Mouse (Mus musculus) Patski (cell line): ENCODE measurements at regions not wholly inside any gene's neighbourhood (a gene's known extent, or its start where the extent isn't known, plus 50 kb on each side); places are given as distances from the start of the nearest gene placed in this dataset.
"Not testable (repeated sequence)": the region's sequence is repeated elsewhere in the genome, so short reads cannot be mapped to it uniquely, and the experiment has no call there.

Experiments used
- ATAC-seq: fragments of 100-300 bp; one replicate; pipeline ENCODE4 v1.8.0; 2021
- CTCF ChIA-PET: fragments of 350-600 bp; sonication (Branson Sonifier 250); formaldehyde crosslinking; loops from one replicate; lab custom pipeline; 2022; ENCODE audit warnings: inconsistent platforms; lab: Charles Lee
- POLR2A ChIA-PET: fragments of 350-600 bp; sonication (Branson Sonifier 250); formaldehyde crosslinking; loops from one replicate; lab custom pipeline; 2022; ENCODE audit warnings: antibody characterized with exemption, inconsistent platforms; lab: Charles Lee
- DNase-seq: peaks from one replicate; pipeline ENCODE4 v3.0.0-alpha.2; 2011; ENCODE audit warnings: low read depth, low spot score
- H3K27me3 ChIP-seq: fragments of 371-371 bp; one replicate; pipeline ENCODE4 v1.5.1; 2021
- CTCF ChIP-seq: fragments of 100-300 bp; IDR thresholded peaks from one replicate; pipeline ENCODE4 v1.5.1; 2021
- in situ Hi-C: fragments of 300-500 bp; cut with MboI; formaldehyde crosslinking; loops from 3 replicates; pipeline ENCODE4 v1.11.1; 2018; ENCODE audit warnings: low pct_unique_long_range_greater_than_20kb, mixed read lengths

DNA sequence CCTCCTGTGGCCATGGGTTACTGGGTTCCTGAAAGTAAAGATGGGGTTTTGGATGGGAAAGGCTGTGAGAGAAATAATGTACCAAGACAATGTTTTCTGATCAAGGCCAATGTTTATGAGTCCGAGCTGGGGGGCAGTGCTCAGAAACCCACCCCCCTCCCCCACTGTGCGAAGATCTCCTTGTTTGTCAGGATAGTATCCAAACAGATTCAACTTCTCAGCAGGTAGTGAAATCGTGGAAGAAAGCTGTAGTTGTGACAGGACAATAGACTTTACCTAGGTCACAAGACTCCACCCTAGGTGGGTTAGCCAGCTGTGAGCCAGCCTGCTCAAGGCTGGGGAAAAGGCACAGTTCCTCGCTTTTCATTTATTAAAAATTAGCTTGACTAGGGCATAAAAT lies 6688.6 kb upstream of the Gm7489 start:
- DNase-seq (no peak), ATAC-seq (no peak)
- no peak for TF ChIP-seq CTCF
- CTCF ChIA-PET = no interaction called here
- in situ Hi-C loops = no loop called here
- POLR2A ChIA-PET = no interaction called here
- H3K27me3 ChIP-seq = no peaks in the 10 kb centered on the region

DNA sequence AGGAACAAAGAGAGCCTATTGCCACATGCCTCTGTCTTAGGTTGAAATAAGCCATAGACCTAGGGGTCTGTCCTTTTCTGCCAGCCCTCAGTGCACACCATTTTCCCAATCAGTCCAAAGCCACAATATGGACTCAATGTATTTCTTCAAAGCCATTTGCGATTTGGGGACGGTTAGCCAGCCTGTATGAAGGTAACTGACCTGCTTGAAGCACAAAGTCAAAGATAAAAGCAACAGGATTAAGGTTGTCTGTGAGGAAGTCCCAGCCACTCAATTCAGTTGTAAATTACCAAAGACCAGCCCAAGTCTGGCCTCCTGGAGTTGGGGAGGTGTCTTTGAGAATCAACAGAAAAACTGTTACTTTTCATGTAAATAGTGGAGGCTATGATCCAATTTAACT lies 6688.1 kb upstream of the Gm7489 start:
- CTCF ChIA-PET = no interaction called here
- DNase-seq = no peak
- POLR2A ChIA-PET = no interaction called here

DNA sequence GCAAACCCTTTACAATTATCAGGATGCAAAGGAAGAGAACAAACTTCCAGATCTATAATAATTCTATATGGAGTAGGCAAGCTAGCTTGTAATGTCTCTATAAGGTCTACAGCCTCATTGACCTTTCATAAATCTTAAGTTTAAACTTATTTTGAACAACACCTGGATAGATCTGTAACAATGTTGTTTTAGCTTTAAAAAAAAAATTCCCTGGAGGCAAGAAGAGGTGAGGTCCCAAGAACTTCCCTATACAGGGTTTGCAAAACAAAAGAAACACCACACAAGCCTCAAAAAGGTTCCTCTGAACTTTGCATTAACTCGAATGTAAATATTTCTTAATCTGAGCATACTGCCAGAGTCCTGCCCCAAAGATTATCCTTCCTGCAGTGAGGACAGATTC lies 6685.3 kb upstream of the Gm7489 start:
- TF ChIP-seq CTCF = no peak
- ATAC-seq = no peak

More for the DNA sequence above, 6688.1 kb upstream of the Gm7489 start:
- ATAC-seq = no peak
- no peaks in the 10 kb centered on the region for H3K27me3 ChIP-seq
- in situ Hi-C loops = no loop called here
- TF ChIP-seq CTCF = no peak

DNA sequence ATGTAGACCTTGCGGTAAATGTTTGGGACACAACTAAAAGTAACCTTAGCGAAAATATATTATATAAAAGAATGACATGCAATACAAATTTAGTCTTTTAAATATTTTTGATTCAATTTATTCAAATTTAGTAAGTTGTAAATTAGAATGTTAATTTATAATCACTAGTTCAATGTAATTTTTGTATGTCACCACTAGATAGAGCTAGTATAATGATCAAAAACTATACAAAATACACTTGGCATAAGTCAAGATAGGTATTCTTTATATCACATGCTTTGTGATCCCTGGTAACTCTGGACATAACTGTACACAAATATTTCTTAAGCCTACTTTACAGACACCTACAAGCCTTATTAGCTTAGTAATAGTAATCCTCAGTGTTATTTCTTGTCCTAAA lies 6682.6 kb upstream of the Gm7489 start:
- in situ Hi-C loops = no loop called here
- POLR2A ChIA-PET = no interaction called here

More for the DNA sequence above, 6685.3 kb upstream of the Gm7489 start:
- POLR2A ChIA-PET = no interaction called here
- DNase-seq = no peak
- in situ Hi-C loops = no loop called here
- no peaks in the 10 kb centered on the region for H3K27me3 ChIP-seq
- CTCF ChIA-PET = no interaction called here

DNA sequence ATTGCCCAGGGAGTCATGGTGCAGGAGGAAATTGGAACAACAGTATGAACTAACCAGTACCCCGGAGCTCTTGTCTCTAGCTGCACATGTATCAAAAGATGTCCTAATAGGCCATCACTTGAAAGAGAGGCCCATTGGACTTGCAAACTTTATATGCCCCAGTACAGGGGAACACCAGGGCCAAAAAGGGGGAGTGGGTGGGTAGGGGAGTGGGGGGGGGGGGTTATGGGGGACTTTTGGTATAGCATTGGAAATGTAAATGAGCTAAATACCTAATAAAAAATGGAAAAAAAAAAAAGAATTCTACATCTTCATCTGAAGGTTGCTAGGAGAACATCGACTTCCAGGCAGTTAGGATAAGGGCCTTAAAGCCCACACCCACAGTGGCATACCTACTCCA lies 6651.5 kb upstream of the Gm7489 start:
- DNase-seq, ATAC-seq, POLR2A ChIA-PET, CTCF ChIA-PET, H3K27me3 ChIP-seq: not testable (repeated sequence)
- in situ Hi-C loops = loop anchor here (10.0 kb wide), 1 partner anchor 1742 kb away; no protein-coding TSS in a partner anchor

More for the DNA sequence above, 6682.6 kb upstream of the Gm7489 start:
- CTCF ChIA-PET = no interaction called here
- no peak for DNase-seq
- ATAC-seq = no peak
- H3K27me3 ChIP-seq = no peaks in the 10 kb centered on the region
- TF ChIP-seq CTCF = no peak

DNA sequence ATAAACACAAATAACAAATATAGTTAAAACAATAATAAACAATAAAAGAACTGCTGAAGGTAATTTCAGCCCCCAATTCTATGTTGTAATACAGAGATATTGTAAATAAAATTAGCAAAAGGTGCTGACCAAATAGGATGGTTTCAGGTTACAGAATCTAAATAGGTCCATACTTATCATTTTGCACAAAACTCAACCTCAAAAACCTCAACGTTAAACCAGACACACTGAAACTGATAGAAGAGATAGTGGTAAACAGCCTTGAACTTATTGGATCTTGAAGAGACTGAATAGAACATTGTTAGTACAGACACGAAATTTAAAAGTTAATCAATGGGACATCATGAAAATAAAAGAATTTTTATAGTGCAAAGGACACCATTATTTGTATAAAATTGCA lies 6649.1 kb upstream of the Gm7489 start:
- DNase-seq (no peak), ATAC-seq (no peak)
- no peaks in the 10 kb centered on the region for H3K27me3 ChIP-seq
- no peak for TF ChIP-seq CTCF
- in situ Hi-C loops = loop anchor here (10.0 kb wide), 1 partner anchor 1739 kb away; no protein-coding TSS in a partner anchor
- POLR2A ChIA-PET = no interaction called here
- CTCF ChIA-PET = no interaction called here
